ENCODE assay signal across 8 mouse cellular contexts in the genomic region with DNA sequence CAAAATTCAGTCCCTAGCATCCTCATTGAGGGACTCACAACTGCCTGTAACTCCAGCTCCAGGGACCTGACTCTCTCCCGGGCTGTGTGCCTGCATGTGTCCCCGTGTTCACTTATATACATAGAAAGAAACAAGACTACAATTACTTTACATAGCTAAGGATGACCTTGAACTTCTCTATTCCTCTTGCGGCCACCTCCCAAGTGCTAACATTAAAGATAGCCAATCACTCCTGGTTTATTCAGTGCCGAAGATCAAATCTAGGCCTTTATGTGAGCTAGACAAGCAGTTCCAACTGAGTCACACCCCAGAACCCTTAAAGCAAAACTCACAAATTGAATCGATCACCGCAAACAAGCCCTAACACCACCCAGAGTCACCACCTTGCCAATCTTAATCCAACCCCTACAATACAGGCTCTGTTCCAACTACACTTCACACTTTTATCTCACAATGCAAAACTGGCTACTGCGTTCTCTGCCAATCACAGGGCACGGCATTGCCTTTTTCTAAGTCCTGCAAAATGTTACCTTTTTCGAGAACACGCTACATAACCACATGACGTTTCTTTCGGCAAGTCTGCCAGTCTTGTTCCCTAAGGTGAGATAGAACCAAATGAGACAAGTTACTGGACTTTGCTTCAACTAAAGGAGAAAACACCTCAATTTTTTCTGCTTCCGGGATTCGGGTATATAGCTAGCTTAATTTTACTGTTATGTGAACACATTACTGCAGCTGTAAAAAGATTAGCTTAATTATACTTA. TPM values are rescaled to one million over a fixed set of nuclear protein-coding genes. Genes with fewer than 3 reads are reported as not detected.
DNase-seq lines count a peak whose midpoint lies in the region; ATAC-seq and TF ChIP-seq lines count a peak whose summit lies in the region.

No protein-coding gene starts in this region.

- H3K4me1 ChIP-seq in lung, postnatal 0 days (ENCODE audit: insufficient read depth, low read depth, low read length), result peaks cover 9% of the 10 kb centered on the region; the same call in 1 of the 2 replicates
- peaks cover 10% of the 10 kb centered on the region for H3K4me1 ChIP-seq in forebrain, embryonic 11.5 days (replicated peaks; ENCODE audit: control insufficient read depth, insufficient read depth, low read length)
- peaks cover 24% of the 10 kb centered on the region for H3K4me1 ChIP-seq in limb, embryonic 12.5 days (replicated peaks)
- peaks cover 18% of the 10 kb centered on the region for H3K4me1 ChIP-seq in stomach, embryonic 14.5 days (ENCODE audit: control insufficient read depth, insufficient read depth, low read length)

- no peak overlapping the region for H3K27ac ChIP-seq in lung, postnatal 0 days (ENCODE audit: low read length)
- H3K27ac ChIP-seq in forebrain, embryonic 11.5 days (ENCODE audit: low read depth, low read length), result no peak overlapping the region
- H3K27ac ChIP-seq in limb, embryonic 12.5 days, result no peak overlapping the region
- H3K27ac ChIP-seq in stomach, embryonic 14.5 days (ENCODE audit: low read length), result no peak overlapping the region

- no peak overlapping the region for H3K9ac ChIP-seq in lung, postnatal 0 days (replicated peaks; ENCODE audit: low read depth)
- H3K9ac ChIP-seq in forebrain, embryonic 11.5 days (ENCODE audit: low read length), result peak overlapping the region; percentile 83
- H3K9ac ChIP-seq in limb, embryonic 12.5 days (replicated peaks), result peak overlapping the region; percentile 73
- peak overlapping the region; percentile 74 for H3K9ac ChIP-seq in stomach, embryonic 14.5 days (replicated peaks; ENCODE audit: low read depth, low read length)

- ATAC-seq in lung, postnatal 0 days, result no peak
- ATAC-seq in forebrain, embryonic 11.5 days (replicated peaks; ENCODE audit: low FRiP score), result no peak
- no peak for ATAC-seq in limb, embryonic 12.5 days (ENCODE audit: insufficient number of reproducible peaks, insufficient read depth, low FRiP score, low TSS enrichment, low read depth)
- no peak for ATAC-seq in stomach, embryonic 14.5 days (ENCODE audit: insufficient number of reproducible peaks, insufficient read depth, low FRiP score, low read depth)

- peaks cover 14% of the 10 kb centered on the region for H3K36me3 ChIP-seq in lung, postnatal 0 days (ENCODE audit: insufficient read depth, low read length)
- H3K36me3 ChIP-seq in forebrain, embryonic 11.5 days (ENCODE audit: control insufficient read depth, insufficient read depth, low read length), result peaks cover 10% of the 10 kb centered on the region; the same call in 1 of the 2 replicates
- H3K36me3 ChIP-seq in limb, embryonic 12.5 days, result peaks cover 51% of the 10 kb centered on the region
- peaks cover 46% of the 10 kb centered on the region for H3K36me3 ChIP-seq in stomach, embryonic 14.5 days (ENCODE audit: control insufficient read depth, insufficient read depth, low read length)

- peak overlapping the region; percentile 70 for H3K4me3 ChIP-seq in lung, postnatal 0 days (ENCODE audit: low read depth, low read length)
- peak overlapping the region; percentile 74 for H3K4me3 ChIP-seq in forebrain, embryonic 11.5 days (ENCODE audit: low read depth, low read length)
- peak overlapping the region; percentile 72 for H3K4me3 ChIP-seq in limb, embryonic 12.5 days (replicated peaks)
- peak overlapping the region; percentile 60 for H3K4me3 ChIP-seq in stomach, embryonic 14.5 days (ENCODE audit: low read depth, low read length)

- H3K4me2 ChIP-seq in lung, postnatal 0 days (replicated peaks; ENCODE audit: low read depth, low read length), result peak overlapping the region; percentile 54
- H3K4me2 ChIP-seq in forebrain, embryonic 11.5 days (ENCODE audit: low read depth, low read length, severe bottlenecking), result peak overlapping the region; percentile 88
- H3K4me2 ChIP-seq in limb, embryonic 12.5 days, result peak overlapping the region; percentile 72
- H3K4me2 ChIP-seq in stomach, embryonic 14.5 days (replicated peaks; ENCODE audit: low read depth, low read length), result peak overlapping the region; percentile 69

- H3K27me3 ChIP-seq in lung, postnatal 0 days (replicated peaks; ENCODE audit: insufficient read depth, low read length), result no peaks in the 10 kb centered on the region
- no peaks in the 10 kb centered on the region for H3K27me3 ChIP-seq in forebrain, embryonic 11.5 days (ENCODE audit: control insufficient read depth, insufficient read depth, low read length)
- no peaks in the 10 kb centered on the region for H3K27me3 ChIP-seq in limb, embryonic 12.5 days
- no peaks in the 10 kb centered on the region for H3K27me3 ChIP-seq in stomach, embryonic 14.5 days (ENCODE audit: control insufficient read depth, insufficient read depth, low read length)

- DNase-seq in lung, postnatal 0 days (ENCODE audit: low spot score), result no peak
- DNase-seq in lung, postnatal 36 days, result no peak
- DNase-seq in forebrain, embryonic 11.5 days (ENCODE audit: low spot score), result peak; percentile 26
- no peak for DNase-seq in layer of hippocampus, adult 9-10 months (ENCODE audit: low spot score)
- DNase-seq in spleen, adult 18-20 months, result no peak
- DNase-seq in testis, postnatal 14 days (ENCODE audit: low spot score), result no peak

- no peak for TF ChIP-seq CTCF in lung, postnatal 0 days (IDR thresholded peaks at IDR 0.05)

- H3K9me3 ChIP-seq in lung, postnatal 0 days (ENCODE audit: low read length), result no peaks in the 10 kb centered on the region
- H3K9me3 ChIP-seq in forebrain, embryonic 11.5 days (ENCODE audit: control insufficient read depth, low read length), result no peaks in the 10 kb centered on the region
- H3K9me3 ChIP-seq in limb, embryonic 12.5 days, result no peaks in the 10 kb centered on the region
- H3K9me3 ChIP-seq in stomach, embryonic 14.5 days (ENCODE audit: control insufficient read depth, low read depth, low read length), result no peaks in the 10 kb centered on the region

- WGBS in lung, postnatal 0 days, result 59% methylated on average over 14 of the region's 14 CpGs
- 76% methylated on average over 14 of the region's 14 CpGs for WGBS in forebrain, embryonic 11.5 days
- 69% methylated on average over 14 of the region's 14 CpGs for WGBS in limb, embryonic 12.5 days
- WGBS in stomach, embryonic 14.5 days, result 66% methylated on average over 14 of the region's 14 CpGs

- TF ChIP-seq EP300 in lung, postnatal 0 days (IDR thresholded peaks at IDR 0.05), result no peak

RNA-seq across cellular contexts. Expression of a gene that starts 1.1 kb away (rescaled TPM):
- 10.8 and 10.9 TPM in 2 replicates for polyA plus RNA-seq in lung, postnatal 0 days (2015; fragmentation: Nextera tagmentation; extraction: Ambion mirVana)
- 53.0 TPM in 2 replicates for polyA plus RNA-seq in forebrain, embryonic 11.5 days (2014; fragmentation: Nextera tagmentation; extraction: Ambion mirVana)
- polyA plus RNA-seq in limb, embryonic 12.5 days (2016; fragmentation: Nextera tagmentation; extraction: Ambion mirVana), result 44.3 and 46.4 TPM in 2 replicates
- 37.1 TPM in 2 replicates for polyA plus RNA-seq in stomach, embryonic 14.5 days (2014; fragmentation: Nextera tagmentation; extraction: Ambion mirVana)

RNA-seq across cellular contexts. Expression of a gene that starts 13.6 kb away (rescaled TPM):
- 27.6 TPM in 1 of 2 replicates, not detected in the other for polyA plus RNA-seq in lung, postnatal 0 days (2015; fragmentation: Nextera tagmentation; extraction: Ambion mirVana)
- polyA plus RNA-seq in forebrain, embryonic 11.5 days (2014; fragmentation: Nextera tagmentation; extraction: Ambion mirVana), result not detected in 2 replicates
- not detected in 2 replicates for polyA plus RNA-seq in limb, embryonic 12.5 days (2016; fragmentation: Nextera tagmentation; extraction: Ambion mirVana)
- not detected in 2 replicates for polyA plus RNA-seq in stomach, embryonic 14.5 days (2014; fragmentation: Nextera tagmentation; extraction: Ambion mirVana)

RNA-seq across cellular contexts. Expression of a gene that starts 18.9 kb away (rescaled TPM):
- polyA plus RNA-seq in lung, postnatal 0 days (2015; fragmentation: Nextera tagmentation; extraction: Ambion mirVana), result 1.8 and 3.2 TPM in 2 replicates
- polyA plus RNA-seq in forebrain, embryonic 11.5 days (2014; fragmentation: Nextera tagmentation; extraction: Ambion mirVana), result 28.4 and 29.3 TPM in 2 replicates
- 1.5 TPM in 2 replicates for polyA plus RNA-seq in limb, embryonic 12.5 days (2016; fragmentation: Nextera tagmentation; extraction: Ambion mirVana)
- polyA plus RNA-seq in stomach, embryonic 14.5 days (2014; fragmentation: Nextera tagmentation; extraction: Ambion mirVana), result 6.1 and 9.2 TPM in 2 replicates

RNA-seq across cellular contexts. Expression of a gene that starts 33.5 kb away (rescaled TPM):
- polyA plus RNA-seq in lung, postnatal 0 days (2015; fragmentation: Nextera tagmentation; extraction: Ambion mirVana), result 9.6 and 22.1 TPM in 2 replicates
- 3.5 and 3.9 TPM in 2 replicates for polyA plus RNA-seq in forebrain, embryonic 11.5 days (2014; fragmentation: Nextera tagmentation; extraction: Ambion mirVana)
- polyA plus RNA-seq in limb, embryonic 12.5 days (2016; fragmentation: Nextera tagmentation; extraction: Ambion mirVana), result 4.0 and 4.4 TPM in 2 replicates
- polyA plus RNA-seq in stomach, embryonic 14.5 days (2014; fragmentation: Nextera tagmentation; extraction: Ambion mirVana), result 8.5 and 8.7 TPM in 2 replicates
